25 mouse cellular contexts compared by ENCODE assay signal in genomic region chr17:73012356-73012755, GRCm38 (mm10).
DNase-seq lines count a peak whose midpoint lies in the region; ATAC-seq and TF ChIP-seq lines count a peak whose summit lies in the region.
"Had no signal": no experiment of that assay in that cellular context is flagged by ENCODE, and none has a peak within 500 bp of the region (broad histone marks: within the 10 kb centered on the region; RNA-seq: fewer than 3 reads in every experiment).

No protein-coding gene starts in this region.

- no peak for DNase-seq in kidney, adult 8-10 months
- peak; percentile 51 to 65 for DNase-seq in heart, adult 9 months (ENCODE audit: low spot score in 2 of 2)
- no peak for DNase-seq in forebrain, postnatal 0 days
- DNase-seq: B cell, adult 2 months; cerebellum, adult 2 months; cerebellum, postnatal 25 days; gastrocnemius, postnatal 14 days; kidney, adult 2 months; layer of hippocampus, adult 9-11 months; left cerebral cortex, postnatal 4 days; lung, postnatal 4 days; right cerebral cortex, adult 18-20 months; thymus, postnatal 36 days had no signal

- 45% methylated on average over 6 of the region's 6 CpGs for WGBS in kidney, embryonic 15.5 days
- 52% methylated on average over 6 of the region's 6 CpGs for WGBS in heart, embryonic 15.5 days
- WGBS in forebrain, postnatal 0 days: 35% methylated on average over 6 of the region's 6 CpGs

- no peaks in the 10 kb centered on the region for H3K9me3 ChIP-seq in kidney, embryonic 15.5 days (replicated peaks)
- no peaks in the 10 kb centered on the region for H3K9me3 ChIP-seq in heart, embryonic 15.5 days (replicated peaks)
- no peaks in the 10 kb centered on the region for H3K9me3 ChIP-seq in forebrain, postnatal 0 days (ENCODE audit: low read length)
- H3K9me3 ChIP-seq: forebrain, embryonic 15.5 days; G1E; hindbrain, embryonic 15.5 days; stomach, embryonic 15.5 days had no signal

- no peak overlapping the region for H3K9ac ChIP-seq in kidney, embryonic 15.5 days
- H3K9ac ChIP-seq in heart, embryonic 15.5 days: no peak overlapping the region
- H3K9ac ChIP-seq in forebrain, postnatal 0 days: no peak overlapping the region
- H3K9ac ChIP-seq: forebrain, embryonic 15.5 days; hindbrain, embryonic 15.5 days; stomach, embryonic 15.5 days had no signal

- no peak for TF ChIP-seq CTCF in forebrain, postnatal 0 days (IDR thresholded peaks at IDR 0.05; ENCODE audit: low read depth)

- peak overlapping the region; percentile 37 for H3K27ac ChIP-seq in kidney, embryonic 15.5 days
- peak overlapping the region; percentile 21; the same call in 1 of the 2 replicates for H3K27ac ChIP-seq in heart, embryonic 15.5 days
- H3K27ac ChIP-seq in forebrain, postnatal 0 days (ENCODE audit: low read depth, low read length): no peak overlapping the region
- H3K27ac ChIP-seq: forebrain, embryonic 15.5 days; hindbrain, embryonic 15.5 days; left cerebral cortex, adult 2 months; stomach, embryonic 15.5 days had no signal

- no peaks in the 10 kb centered on the region for H3K36me3 ChIP-seq in kidney, embryonic 15.5 days
- H3K36me3 ChIP-seq in heart, embryonic 15.5 days: no peaks in the 10 kb centered on the region
- H3K36me3 ChIP-seq in forebrain, postnatal 0 days (ENCODE audit: insufficient read depth): no peaks in the 10 kb centered on the region
- H3K36me3 ChIP-seq: forebrain, embryonic 15.5 days; G1E; hindbrain, embryonic 15.5 days; stomach, embryonic 15.5 days had no signal

- no peaks in the 10 kb centered on the region for H3K27me3 ChIP-seq in kidney, embryonic 15.5 days
- H3K27me3 ChIP-seq in heart, embryonic 15.5 days: no peaks in the 10 kb centered on the region
- no peaks in the 10 kb centered on the region for H3K27me3 ChIP-seq in forebrain, postnatal 0 days (ENCODE audit: insufficient read depth, low read length)
- H3K27me3 ChIP-seq: CH12.LX; forebrain, embryonic 15.5 days; hindbrain, embryonic 15.5 days; Patski; stomach, embryonic 15.5 days had no signal

- H3K4me2 ChIP-seq in kidney, embryonic 15.5 days: no peak overlapping the region
- no peak overlapping the region for H3K4me2 ChIP-seq in heart, embryonic 15.5 days
- no peak overlapping the region for H3K4me2 ChIP-seq in forebrain, postnatal 0 days (ENCODE audit: low read depth)
- H3K4me2 ChIP-seq: forebrain, embryonic 15.5 days; hindbrain, embryonic 15.5 days; stomach, embryonic 15.5 days had no signal

- ATAC-seq in kidney, embryonic 15.5 days (replicated peaks; ENCODE audit: low FRiP score): no peak
- ATAC-seq in heart, embryonic 15.5 days (replicated peaks; ENCODE audit: insufficient number of reproducible peaks, insufficient read depth, low FRiP score, low read depth): no peak
- no peak for ATAC-seq in forebrain, postnatal 0 days
- ATAC-seq in monocyte, adult 5-6 weeks (replicated peaks; ENCODE audit: insufficient number of reproducible peaks, low FRiP score, low TSS enrichment, poor library complexity, severe bottlenecking): no peak
- no peak for ATAC-seq in cerebellum, adult (ENCODE audit: insufficient number of reproducible peaks, low FRiP score, low TSS enrichment)
- ATAC-seq: forebrain, embryonic 15.5 days; midbrain, embryonic 16.5 days; Patski had no signal

- H3K4me1 ChIP-seq in kidney, embryonic 15.5 days: peaks cover 27% of the 10 kb centered on the region
- H3K4me1 ChIP-seq in heart, embryonic 15.5 days (replicated peaks): peaks cover 44% of the 10 kb centered on the region
- H3K4me1 ChIP-seq in forebrain, postnatal 0 days (ENCODE audit: insufficient read depth): no peaks in the 10 kb centered on the region
- H3K4me1 ChIP-seq: forebrain, embryonic 15.5 days; hindbrain, embryonic 15.5 days had no signal

- H3K4me3 ChIP-seq in kidney, embryonic 15.5 days (replicated peaks): no peak overlapping the region
- H3K4me3 ChIP-seq in heart, embryonic 15.5 days: no peak overlapping the region
- H3K4me3 ChIP-seq in forebrain, postnatal 0 days (ENCODE audit: low read depth, low read length): no peak overlapping the region
- H3K4me3 ChIP-seq: forebrain, embryonic 15.5 days; hindbrain, embryonic 15.5 days; left cerebral cortex, adult 2 months; stomach, embryonic 15.5 days had no signal

Comparison
In these comparisons a context has a peak if more than half of its experiments do, and no peak if none do; other contexts are left out.
1. DNase-seq: peak in heart, adult 9 months (2 of 2); none in kidney, adult 8-10 months (0 of 2) and forebrain, postnatal 0 days (single experiment).